Mouse (Mus musculus): Measurements from ENCODE around the gene Saxo1. TPM values are rescaled to one million over a fixed set of nuclear protein-coding genes. Genes with fewer than 3 reads are reported as not detected.

Gene Saxo1
- total and polyA plus RNA-seq, 3 experiments = not detected

DNA sequence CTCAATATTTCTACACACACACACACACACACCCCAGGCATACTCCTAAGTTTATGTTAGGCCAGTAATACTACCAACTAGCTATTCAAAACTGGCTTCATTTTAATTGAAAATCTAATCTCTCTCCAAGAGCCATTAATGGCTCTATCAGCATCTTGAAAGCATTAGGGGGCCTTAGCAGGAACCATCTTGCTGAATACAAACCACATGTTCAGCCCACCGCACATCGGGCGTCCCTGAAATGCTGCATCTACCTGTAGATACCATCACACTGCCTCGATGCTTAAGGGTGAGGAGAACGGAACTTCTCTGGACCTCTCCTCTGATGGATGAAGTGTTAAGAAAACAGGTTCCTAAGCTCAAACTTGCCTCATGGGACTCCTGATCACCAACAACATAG lies 93.3 kb downstream of the Saxo1 start:
- no peak for ATAC-seq (ENCODE audit: extremely low read depth, insufficient number of reproducible peaks, low FRiP score, poor library complexity, severe bottlenecking)
- no peak for DNase-seq (ENCODE audit: low spot score)
- H3K27me3 ChIP-seq (ENCODE audit: insufficient read depth, low read length) = no peaks in the 10 kb centered on the region
- no peaks in the 10 kb centered on the region for H3K9me3 ChIP-seq (replicated peaks)
- no peaks in the 10 kb centered on the region for H3K36me3 ChIP-seq (replicated peaks)
- H3K4me1 ChIP-seq (ENCODE audit: insufficient read depth, low read depth, low read length) = no peaks in the 10 kb centered on the region
- no peak for TF ChIP-seq CTCF (IDR thresholded peaks at IDR 0.05; ENCODE audit: low read depth, low read length)
- TF ChIP-seq GATA1 (IDR thresholded peaks at IDR 0.05; ENCODE audit: borderline replicate concordance, low read length) = no peak
- TF ChIP-seq GATA2 (IDR thresholded peaks at IDR 0.05; ENCODE audit: borderline replicate concordance, low read depth, low read length) = no peak
- TF ChIP-seq POLR2AphosphoS5 (IDR thresholded peaks at IDR 0.05; ENCODE audit: insufficient replicate concordance, low read depth, low read length) = no peak
- no peak for TF ChIP-seq TAL1 (conservative IDR thresholded peaks at IDR 0.05; ENCODE audit: low read depth, low read length)
- H3K4me3 ChIP-seq (ENCODE audit: low read depth, low read length) = no peak overlapping the region

DNA sequence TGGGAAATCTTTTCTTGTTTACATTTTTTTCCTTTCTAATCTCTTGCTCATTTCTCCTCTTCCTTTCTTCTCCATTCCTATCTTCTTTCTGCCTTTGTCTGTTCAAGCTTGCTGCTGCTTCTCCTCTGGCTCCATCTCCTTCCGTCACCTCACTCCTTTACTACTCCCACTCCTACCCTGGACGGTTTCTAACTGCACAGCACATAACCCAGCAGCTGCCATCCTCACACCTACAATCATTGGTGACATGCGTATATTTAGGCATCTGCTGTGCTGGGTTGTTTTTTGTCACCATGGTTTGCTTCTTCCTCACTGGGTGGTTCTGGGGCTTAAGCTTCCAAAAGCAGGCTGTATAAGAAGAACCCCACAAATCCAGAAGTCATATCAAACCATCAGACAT lies 107.7 kb downstream of the Saxo1 start:
- H3K27me3 ChIP-seq (ENCODE audit: insufficient read depth, low read length) = 0 out of 2 replicates have a peak, but pooled peaks cover 2% of the 10 kb centered on the region
- no peak overlapping the region for H3K4me3 ChIP-seq (ENCODE audit: low read depth, low read length)
- no peak for DNase-seq (ENCODE audit: low spot score)
- H3K36me3 ChIP-seq (replicated peaks) = no peaks in the 10 kb centered on the region
- TF ChIP-seq TAL1 (conservative IDR thresholded peaks at IDR 0.05; ENCODE audit: low read depth, low read length) = no peak
- TF ChIP-seq POLR2AphosphoS5 (IDR thresholded peaks at IDR 0.05; ENCODE audit: insufficient replicate concordance, low read depth, low read length) = no peak
- TF ChIP-seq GATA2 (IDR thresholded peaks at IDR 0.05; ENCODE audit: borderline replicate concordance, low read depth, low read length) = no peak
- TF ChIP-seq CTCF (IDR thresholded peaks at IDR 0.05; ENCODE audit: low read depth, low read length) = no peak
- no peak for TF ChIP-seq GATA1 (IDR thresholded peaks at IDR 0.05; ENCODE audit: borderline replicate concordance, low read length)
- H3K4me1 ChIP-seq (ENCODE audit: insufficient read depth, low read depth, low read length) = no peaks in the 10 kb centered on the region
- no peaks in the 10 kb centered on the region for H3K9me3 ChIP-seq (replicated peaks)
- ATAC-seq (ENCODE audit: extremely low read depth, insufficient number of reproducible peaks, low FRiP score, poor library complexity, severe bottlenecking) = no peak

DNA sequence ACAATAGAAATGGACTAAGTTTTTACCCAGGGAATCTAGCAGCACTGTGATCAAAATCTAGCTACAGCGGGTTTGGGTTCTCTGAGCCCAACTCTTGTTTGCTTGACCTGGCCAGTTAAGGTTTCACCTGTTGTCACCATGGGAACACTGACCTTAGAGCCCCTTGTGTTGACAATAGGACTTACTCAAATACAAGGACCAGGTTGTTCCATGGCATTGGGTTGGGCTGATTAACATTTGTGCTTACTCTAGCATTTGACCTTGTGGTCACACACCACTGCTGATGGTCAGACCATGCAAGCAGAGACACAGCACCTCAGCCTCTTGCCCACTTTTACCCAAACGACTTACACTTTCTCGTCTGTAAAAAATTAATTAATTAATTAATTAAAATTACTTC lies 121.8 kb downstream of the Saxo1 start:
- no peaks in the 10 kb centered on the region for H3K36me3 ChIP-seq (replicated peaks)
- H3K4me3 ChIP-seq (ENCODE audit: low read depth, low read length) = no peak overlapping the region
- no peaks in the 10 kb centered on the region for H3K27me3 ChIP-seq (ENCODE audit: insufficient read depth, low read length)
- ATAC-seq (ENCODE audit: extremely low read depth, insufficient number of reproducible peaks, low FRiP score, poor library complexity, severe bottlenecking) (no peak), DNase-seq (ENCODE audit: low spot score) (no peak)
- no peaks in the 10 kb centered on the region for H3K9me3 ChIP-seq (replicated peaks)
- no peaks in the 10 kb centered on the region for H3K4me1 ChIP-seq (ENCODE audit: insufficient read depth, low read depth, low read length)
- TF ChIP-seq CTCF (IDR thresholded peaks at IDR 0.05; ENCODE audit: low read depth, low read length) (no peak), TAL1 (conservative IDR thresholded peaks at IDR 0.05; ENCODE audit: low read depth, low read length) (no peak), POLR2AphosphoS5 (IDR thresholded peaks at IDR 0.05; ENCODE audit: insufficient replicate concordance, low read depth, low read length) (no peak), GATA2 (IDR thresholded peaks at IDR 0.05; ENCODE audit: borderline replicate concordance, low read depth, low read length) (no peak), GATA1 (IDR thresholded peaks at IDR 0.05; ENCODE audit: borderline replicate concordance, low read length) (no peak)

- no peaks in the 10 kb centered on the region for H3K4me1 ChIP-seq (ENCODE audit: insufficient read depth, low read depth, low read length)
- no peaks in the 10 kb centered on the region for H3K27me3 ChIP-seq (ENCODE audit: insufficient read depth, low read length)
- no peaks in the 10 kb centered on the region for H3K36me3 ChIP-seq (replicated peaks)
- no peaks in the 10 kb centered on the region for H3K9me3 ChIP-seq (replicated peaks)
- no peak overlapping the region for H3K4me3 ChIP-seq (ENCODE audit: low read depth, low read length)
- ATAC-seq (ENCODE audit: extremely low read depth, insufficient number of reproducible peaks, low FRiP score, poor library complexity, severe bottlenecking) = no peak
- TF ChIP-seq GATA1 (IDR thresholded peaks at IDR 0.05; ENCODE audit: borderline replicate concordance, low read length) (no peak), POLR2AphosphoS5 (IDR thresholded peaks at IDR 0.05; ENCODE audit: insufficient replicate concordance, low read depth, low read length) (no peak), TAL1 (conservative IDR thresholded peaks at IDR 0.05; ENCODE audit: low read depth, low read length) (no peak), CTCF (IDR thresholded peaks at IDR 0.05; ENCODE audit: low read depth, low read length) (no peak), GATA2 (IDR thresholded peaks at IDR 0.05; ENCODE audit: borderline replicate concordance, low read depth, low read length) (no peak)
- no peak for DNase-seq (ENCODE audit: low spot score)
Measured at GRCm38 (mm10) chr4:86435631-86436030, 122.5 kb downstream of the Saxo1 start.

GRCm38 (mm10) chr4:86428091-86428745 lies 129.9 kb downstream of the Saxo1 start:
- Histone ChIP-seq H3K4me1 (ENCODE audit: insufficient read depth, low read depth, low read length) (no peaks in the 10 kb centered on the region), H3K4me3 (ENCODE audit: low read depth, low read length) (no peak overlapping the region), H3K9me3 (replicated peaks) (no peaks in the 10 kb centered on the region), H3K27me3 (ENCODE audit: insufficient read depth, low read length) (no peaks in the 10 kb centered on the region; the same call in 1 of the 2 replicates), H3K36me3 (replicated peaks) (no peaks in the 10 kb centered on the region)
- DNase-seq (ENCODE audit: low spot score) (no peak), ATAC-seq (ENCODE audit: extremely low read depth, insufficient number of reproducible peaks, low FRiP score, poor library complexity, severe bottlenecking) (no peak)
- TF ChIP-seq CTCF (IDR thresholded peaks at IDR 0.05; ENCODE audit: low read depth, low read length) = no peak
- TF ChIP-seq GATA1 (IDR thresholded peaks at IDR 0.05; ENCODE audit: borderline replicate concordance, low read length) = no peak
- no peak for TF ChIP-seq POLR2AphosphoS5 (IDR thresholded peaks at IDR 0.05; ENCODE audit: insufficient replicate concordance, low read depth, low read length)
- no peak for TF ChIP-seq TAL1 (conservative IDR thresholded peaks at IDR 0.05; ENCODE audit: low read depth, low read length)
- no peak for TF ChIP-seq GATA2 (IDR thresholded peaks at IDR 0.05; ENCODE audit: borderline replicate concordance, low read depth, low read length)

- Histone ChIP-seq H3K4me1 (ENCODE audit: insufficient read depth, low read depth, low read length) (no peaks in the 10 kb centered on the region), H3K9me3 (replicated peaks) (no peaks in the 10 kb centered on the region), H3K36me3 (replicated peaks) (no peaks in the 10 kb centered on the region), H3K27me3 (ENCODE audit: insufficient read depth, low read length) (no peaks in the 10 kb centered on the region; the same call in 1 of the 2 replicates), H3K4me3 (ENCODE audit: low read depth, low read length) (no peak overlapping the region)
- DNase-seq (ENCODE audit: low spot score) (no peak), ATAC-seq (ENCODE audit: extremely low read depth, insufficient number of reproducible peaks, low FRiP score, poor library complexity, severe bottlenecking) (no peak)
- TF ChIP-seq GATA1 (IDR thresholded peaks at IDR 0.05; ENCODE audit: borderline replicate concordance, low read length) (no peak), CTCF (IDR thresholded peaks at IDR 0.05; ENCODE audit: low read depth, low read length) (no peak), TAL1 (conservative IDR thresholded peaks at IDR 0.05; ENCODE audit: low read depth, low read length) (no peak), POLR2AphosphoS5 (IDR thresholded peaks at IDR 0.05; ENCODE audit: insufficient replicate concordance, low read depth, low read length) (no peak), GATA2 (IDR thresholded peaks at IDR 0.05; ENCODE audit: borderline replicate concordance, low read depth, low read length) (no peak)
Measured at GRCm38 (mm10) chr4:86427312-86427711, 130.8 kb downstream of the Saxo1 start.

Measured in G1E (cell line).